In the genomic region with DNA sequence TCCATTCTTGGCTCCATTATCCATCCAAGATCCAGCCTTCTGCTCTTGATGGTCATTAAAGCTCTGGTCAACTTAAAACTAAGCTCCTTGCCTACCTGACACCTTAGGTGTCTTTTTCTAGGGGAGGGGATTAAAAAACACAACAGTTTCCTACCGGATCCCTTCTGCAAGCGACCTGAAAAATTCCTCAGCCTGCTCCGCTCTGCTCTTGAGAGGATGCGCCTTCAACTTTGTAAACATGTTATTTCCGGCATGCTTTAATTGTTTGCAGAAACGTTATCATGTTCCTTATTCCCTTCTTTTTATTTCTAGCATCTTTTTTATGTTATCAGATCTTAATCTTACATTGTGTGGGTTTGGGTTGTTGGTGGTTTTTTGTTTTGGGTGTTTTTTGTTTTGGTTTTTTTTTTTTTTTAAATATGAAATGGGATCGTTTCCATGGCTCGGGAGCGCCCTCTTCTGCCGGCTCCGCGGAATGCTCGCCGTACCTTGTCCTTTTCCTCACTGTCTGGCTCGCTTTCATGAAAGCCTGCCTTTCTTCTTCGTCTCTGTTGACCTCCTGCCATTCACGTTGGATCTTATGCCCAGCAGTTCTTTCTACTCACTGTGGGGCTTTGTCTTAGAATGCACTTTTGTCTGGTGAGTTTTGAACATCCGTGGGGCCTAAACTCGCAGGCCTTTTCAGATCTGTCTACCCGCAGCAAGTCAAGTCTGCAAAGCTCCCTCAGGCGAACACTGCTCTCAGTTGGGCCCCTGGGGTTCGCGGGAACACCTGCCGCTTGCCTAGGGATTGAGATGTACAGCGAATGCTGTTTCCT, we compare ENCODE assay signal across 8 mouse cellular contexts.
DNase-seq lines count a peak whose midpoint lies in the region; ATAC-seq and TF ChIP-seq lines count a peak whose summit lies in the region.

No protein-coding gene starts in this region.

- peak; percentile 86 for TF ChIP-seq RAD21 in MEL (IDR thresholded peaks at IDR 0.05; ENCODE audit: low read depth, low read length)

- 9% methylated on average over 25 of the region's 25 CpGs for WGBS in forebrain, postnatal 0 days
- 13% methylated on average over 25 of the region's 25 CpGs for WGBS in hindbrain, embryonic 14.5 days

- no peak for TF ChIP-seq EP300 in MEL (IDR thresholded peaks at IDR 0.05; ENCODE audit: low read depth in 1 of 2, low read length in 2 of 2)

- no peaks in the 10 kb centered on the region for H3K27me3 ChIP-seq in MEL (ENCODE audit: control insufficient read depth in 1 of 2, insufficient read depth in 2 of 2, low read length in 2 of 2)
- no peaks in the 10 kb centered on the region for H3K27me3 ChIP-seq in forebrain, postnatal 0 days (ENCODE audit: insufficient read depth, low read length)
- H3K27me3 ChIP-seq in hindbrain, embryonic 14.5 days (ENCODE audit: control insufficient read depth, insufficient read depth, low read length) = no peaks in the 10 kb centered on the region

- no peaks in the 10 kb centered on the region for H3K79me2 ChIP-seq in MEL (ENCODE audit: control insufficient read depth, insufficient read depth, low read length, poor library complexity)

- peak; percentile 46 for DNase-seq in MEL (ENCODE audit: low read depth, low spot score)
- DNase-seq in cerebellum, adult 11-12 months = peak; percentile 4
- peak; percentile 79 for DNase-seq in forebrain, postnatal 0 days
- DNase-seq in hindbrain, embryonic 14.5 days (ENCODE audit: low spot score) = peak; percentile 76
- peak; percentile 39 to 84 for DNase-seq in layer of hippocampus, postnatal 25 days (ENCODE audit: extremely low spot score in 1 of 2, low spot score in 1 of 2)
- peak; percentile 59 for DNase-seq in lung, postnatal 10 days
- peak; percentile 73 for DNase-seq in retina, postnatal 1 day
- no peak for DNase-seq in spleen, adult 12 weeks (ENCODE audit: low spot score)

- no peak overlapping the region for H3K27ac ChIP-seq in MEL (ENCODE audit: control insufficient read depth, low read depth, low read length)
- no peak overlapping the region for H3K27ac ChIP-seq in forebrain, postnatal 0 days (ENCODE audit: low read depth, low read length)
- no peak overlapping the region for H3K27ac ChIP-seq in hindbrain, embryonic 14.5 days

- H3K4me2 ChIP-seq in forebrain, postnatal 0 days (ENCODE audit: low read depth) = peak overlapping the region; percentile 30
- H3K4me2 ChIP-seq in hindbrain, embryonic 14.5 days (replicated peaks) = peak overlapping the region; percentile 41

- H3K4me3 ChIP-seq in MEL (ENCODE audit: control insufficient read depth in 1 of 2, insufficient read depth in 1 of 2, low read depth in 2 of 2, low read length in 2 of 2) = no peak overlapping the region
- H3K4me3 ChIP-seq in forebrain, postnatal 0 days (ENCODE audit: low read depth, low read length) = peak overlapping the region; percentile 6
- H3K4me3 ChIP-seq in hindbrain, embryonic 14.5 days (replicated peaks; ENCODE audit: low read length) = 0 out of 2 replicates have a peak overlapping the region, but pooled peaks have one; percentile 11

- no peak overlapping the region for H3K9ac ChIP-seq in MEL (ENCODE audit: control insufficient read depth, low read depth, low read length, poor library complexity, severe bottlenecking)
- H3K9ac ChIP-seq in forebrain, postnatal 0 days = no peak overlapping the region
- 0 out of 2 replicates have a peak overlapping the region, but pooled peaks have one; percentile 29 for H3K9ac ChIP-seq in hindbrain, embryonic 14.5 days

- no peak for TF ChIP-seq POLR2A in MEL (IDR thresholded peaks at IDR 0.05; ENCODE audit: control insufficient read depth in 1 of 2, insufficient read depth in 1 of 2, low read depth in 1 of 2, low read length in 2 of 2, poor library complexity in 1 of 2)

- H3K36me3 ChIP-seq in MEL (ENCODE audit: control insufficient read depth in 1 of 2, insufficient read depth in 2 of 2, low read length in 2 of 2) = no peaks in the 10 kb centered on the region
- H3K36me3 ChIP-seq in forebrain, postnatal 0 days (ENCODE audit: insufficient read depth) = no peaks in the 10 kb centered on the region
- H3K36me3 ChIP-seq in hindbrain, embryonic 14.5 days (replicated peaks; ENCODE audit: control insufficient read depth, insufficient read depth) = no peaks in the 10 kb centered on the region

- TF ChIP-seq CTCF in MEL (IDR thresholded peaks at IDR 0.05 in 2 of 3, conservative IDR thresholded peaks at IDR 0.05 in 1 of 3; ENCODE audit: control insufficient read depth in 1 of 3, insufficient read depth in 1 of 3, low read depth in 2 of 3, low read length in 3 of 3, poor library complexity in 1 of 3, severe bottlenecking in 1 of 3) = peak; percentile 44 to 91 (median 67)
- TF ChIP-seq CTCF in forebrain, postnatal 0 days (IDR thresholded peaks at IDR 0.05; ENCODE audit: low read depth) = peak; percentile 78

- peak; percentile 38; the same call in 1 of the 2 replicates for ATAC-seq in forebrain, postnatal 0 days
- peak; percentile 65; the same call in 1 of the 2 replicates for ATAC-seq in hindbrain, embryonic 14.5 days (ENCODE audit: low FRiP score)

- no peaks in the 10 kb centered on the region for H3K4me1 ChIP-seq in MEL (ENCODE audit: control insufficient read depth in 1 of 2, insufficient read depth in 2 of 2, low read length in 2 of 2)
- H3K4me1 ChIP-seq in forebrain, postnatal 0 days (ENCODE audit: insufficient read depth) = no peaks in the 10 kb centered on the region
- H3K4me1 ChIP-seq in hindbrain, embryonic 14.5 days (replicated peaks; ENCODE audit: control insufficient read depth, insufficient read depth, low read length) = no peaks in the 10 kb centered on the region

- no peaks in the 10 kb centered on the region for H3K9me3 ChIP-seq in MEL (replicated peaks; ENCODE audit: insufficient read depth, low read length)
- H3K9me3 ChIP-seq in forebrain, postnatal 0 days (ENCODE audit: low read length) = 0 out of 2 replicates have a peak, but pooled peaks cover 3% of the 10 kb centered on the region
- peaks cover 6% of the 10 kb centered on the region; the same call in 1 of the 2 replicates for H3K9me3 ChIP-seq in hindbrain, embryonic 14.5 days (ENCODE audit: control insufficient read depth, low read length)

TF ChIP-seq in MEL, 35 proteins besides CTCF, POLR2A, EP300 and RAD21:
- TF ChIP-seq CHD2 (IDR thresholded peaks at IDR 0.05; ENCODE audit: low read length) = no peak
- no peak for TF ChIP-seq MAFK (IDR thresholded peaks at IDR 0.05; ENCODE audit: borderline replicate concordance, low read depth, low read length)
- no peak for TF ChIP-seq UBTF (IDR thresholded peaks at IDR 0.05; ENCODE audit: borderline replicate concordance, insufficient read depth, low read depth, low read length)
- TF ChIP-seq MAX (IDR thresholded peaks at IDR 0.05; ENCODE audit: low read length) = no peak
- 0 out of 2 replicates have a peak, but pooled peaks have one; percentile 15 for TF ChIP-seq TBP (IDR thresholded peaks at IDR 0.05; ENCODE audit: low read depth, low read length)
- TF ChIP-seq GATA1 (IDR thresholded peaks at IDR 0.05; ENCODE audit: low read depth, low read length) = no peak
- no peak for TF ChIP-seq MYC (IDR thresholded peaks at IDR 0.05; ENCODE audit: low read depth, low read length)
- TF ChIP-seq GABPA (IDR thresholded peaks at IDR 0.05; ENCODE audit: low read depth, low read length) = no peak
- TF ChIP-seq MAZ (IDR thresholded peaks at IDR 0.05; ENCODE audit: low read depth, low read length) = no peak
- no peak for TF ChIP-seq USF1 (IDR thresholded peaks at IDR 0.05; ENCODE audit: low read depth, low read length)
- no peak for TF ChIP-seq KAT2A (conservative IDR thresholded peaks at IDR 0.05; ENCODE audit: low read depth, low read length)
- TF ChIP-seq ELF1 (IDR thresholded peaks at IDR 0.05; ENCODE audit: low read depth, low read length) = no peak
- no peak for TF ChIP-seq MXI1 (IDR thresholded peaks at IDR 0.05; ENCODE audit: low read depth, low read length)
- peak; percentile 73 for TF ChIP-seq SMC3 (IDR thresholded peaks at IDR 0.05; ENCODE audit: low read depth, low read length)
- TF ChIP-seq ETS1 (IDR thresholded peaks at IDR 0.05; ENCODE audit: low read depth, low read length) = no peak
- peak; percentile 96 for TF ChIP-seq ZNF384 (IDR thresholded peaks at IDR 0.05; ENCODE audit: low read depth, low read length)
- TF ChIP-seq ZC3H11A (IDR thresholded peaks at IDR 0.05; ENCODE audit: low read depth, low read length) = peak; percentile 70
- no peak for TF ChIP-seq NRF1 (IDR thresholded peaks at IDR 0.05; ENCODE audit: insufficient read depth, low read depth, low read length, poor library complexity, severe bottlenecking)

Comparison
In these comparisons a context has a peak if more than half of its experiments do, and no peak if none do; other contexts are left out.
1. H3K4me3 ChIP-seq: peak in forebrain, postnatal 0 days (single experiment) and hindbrain, embryonic 14.5 days (single experiment); none in MEL (0 of 2).